In genomic region chr5:74260378-74260809, GRCm38 (mm10) we compare ENCODE assay signal across 8 mouse cellular contexts.
DNase-seq lines count a peak whose midpoint lies in the region; ATAC-seq lines count a peak whose summit lies in the region.

No protein-coding gene starts in this region.

- no peak overlapping the region for H3K9ac ChIP-seq in embryonic facial prominence, embryonic 15.5 days

- H3K4me3 ChIP-seq in megakaryocyte, embryonic 14.5 days (replicated peaks) = peak overlapping the region; percentile 82
- H3K4me3 ChIP-seq in embryonic facial prominence, embryonic 15.5 days (replicated peaks) = no peak overlapping the region

- H3K36me3 ChIP-seq in megakaryocyte, embryonic 14.5 days (replicated peaks; ENCODE audit: low read length) = peaks cover 5% of the 10 kb centered on the region
- H3K36me3 ChIP-seq in embryonic facial prominence, embryonic 15.5 days = no peaks in the 10 kb centered on the region

- DNase-seq in induced T-regulatory cell, adult 2 months (ENCODE audit: low read depth) = peak; percentile 81
- DNase-seq in lung, postnatal 10 days = peak; percentile 70
- DNase-seq in thymus, adult 18-20 months = peak; percentile 57 to 71
- no peak for DNase-seq in gastrocnemius, postnatal 10 days
- DNase-seq in adrenal gland, adult 2 months = no peak

- peaks cover 90% of the 10 kb centered on the region for H3K4me1 ChIP-seq in megakaryocyte, embryonic 14.5 days
- H3K4me1 ChIP-seq in embryonic facial prominence, embryonic 15.5 days = peaks cover 25% of the 10 kb centered on the region

- peak overlapping the region; percentile 84 for H3K27ac ChIP-seq in embryonic facial prominence, embryonic 15.5 days (replicated peaks)

- no peaks in the 10 kb centered on the region for H3K9me3 ChIP-seq in megakaryocyte, embryonic 14.5 days
- no peaks in the 10 kb centered on the region for H3K9me3 ChIP-seq in embryonic facial prominence, embryonic 15.5 days (replicated peaks)

- H3K4me2 ChIP-seq in embryonic facial prominence, embryonic 15.5 days (replicated peaks) = no peak overlapping the region

- H3K27me3 ChIP-seq in megakaryocyte, embryonic 14.5 days (replicated peaks) = no peaks in the 10 kb centered on the region
- no peaks in the 10 kb centered on the region for H3K27me3 ChIP-seq in embryonic facial prominence, embryonic 15.5 days

- no peak; the same call in none of the 2 replicates for ATAC-seq in megakaryocyte, adult 5-6 weeks (ENCODE audit: poor library complexity, severe bottlenecking)
- ATAC-seq in embryonic facial prominence, embryonic 15.5 days (ENCODE audit: insufficient number of reproducible peaks, low FRiP score, low TSS enrichment, low read depth) = peak; percentile 60

- 15% methylated on average over 9 of the region's 9 CpGs for WGBS in embryonic facial prominence, embryonic 15.5 days

Comparison
In these comparisons a context has a peak if more than half of its experiments do, and no peak if none do; other contexts are left out.
1. DNase-seq: peak in induced T-regulatory cell, adult 2 months (single experiment), lung, postnatal 10 days (single experiment) and thymus, adult 18-20 months (2 of 2); none in gastrocnemius, postnatal 10 days (single experiment) and adrenal gland, adult 2 months (single experiment).